Mouse (Mus musculus): ENCODE measurements around the gene Fam216a.

DNA sequence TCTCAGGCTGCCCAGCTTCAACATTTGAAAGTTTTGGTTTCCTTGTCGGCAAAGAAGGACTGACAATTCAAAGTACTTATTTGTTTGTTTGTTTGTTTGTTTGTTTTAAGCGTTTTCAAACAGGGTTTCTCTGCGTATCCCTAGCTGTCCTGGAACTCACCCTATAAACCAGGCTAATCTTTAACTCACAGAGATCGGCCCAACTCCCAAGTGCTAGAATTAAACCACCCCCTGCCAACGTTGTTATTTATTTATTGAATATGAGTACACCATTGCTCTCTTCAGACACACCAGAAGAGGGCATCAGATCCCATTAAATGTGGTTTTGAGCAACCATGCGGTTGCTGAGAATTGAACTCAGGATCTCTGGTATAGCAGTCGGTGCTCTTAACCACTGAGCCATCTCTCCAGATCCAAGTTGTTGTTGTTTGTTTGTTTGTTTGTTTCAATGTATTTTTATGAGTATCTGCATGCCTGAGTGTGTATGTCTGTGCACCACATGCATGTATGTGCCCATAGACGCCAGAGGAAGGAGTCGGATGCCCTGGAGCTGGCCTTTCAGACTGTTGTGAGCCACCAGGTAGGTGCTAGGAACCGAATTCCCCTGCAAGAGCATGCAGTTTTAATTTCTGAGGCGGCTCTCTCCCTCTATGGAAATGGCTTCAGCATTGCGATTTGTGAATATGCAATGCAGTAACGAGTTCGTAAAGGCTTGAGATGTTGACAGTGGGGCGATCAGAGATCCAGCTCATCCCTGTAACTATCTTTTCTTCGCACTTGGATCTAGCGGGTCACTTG, 49.3 kb upstream of the Fam216a start, which contains the start of gene Anapc7:
- TF ChIP-seq POLR2A (IDR thresholded peaks at IDR 0.05; ENCODE audit: borderline replicate concordance, extremely low read depth, low read depth, low read length), result no peak
- TF ChIP-seq CTCF (IDR thresholded peaks at IDR 0.05; ENCODE audit: insufficient read depth, low read length), result no peak
